ENCODE assay signal across 9 mouse cellular contexts in the genomic region with DNA sequence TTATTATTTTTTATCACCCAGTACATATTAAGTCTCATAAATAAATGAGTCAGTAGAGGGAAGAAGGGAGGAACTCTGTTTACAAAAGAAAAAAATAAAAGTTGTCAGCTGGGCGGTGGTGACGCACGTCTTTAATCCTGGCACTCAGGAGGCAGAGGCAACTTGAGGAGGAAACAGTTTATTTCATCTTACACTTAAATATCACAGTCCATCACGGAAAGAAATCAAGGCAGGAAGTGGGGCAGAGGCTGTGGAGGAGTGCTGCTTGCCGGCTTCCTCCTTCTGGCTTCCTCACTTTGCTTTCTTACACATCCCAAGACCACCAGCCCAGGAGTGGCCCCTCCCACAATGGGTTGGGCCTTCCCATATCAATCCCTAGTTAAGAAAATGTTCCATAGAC. TPM values are rescaled to one million over a fixed set of nuclear protein-coding genes. Genes with fewer than 3 reads are reported as not detected.
DNase-seq lines count a peak whose midpoint lies in the region; ATAC-seq and TF ChIP-seq lines count a peak whose summit lies in the region.
"Had no signal": no experiment of that assay in that cellular context is flagged by ENCODE, and none has a peak within 500 bp of the region (broad histone marks: within the 10 kb centered on the region; RNA-seq: fewer than 3 reads in every experiment).

No protein-coding gene starts in this region.

- H3K36me3 ChIP-seq in heart, embryonic 13.5 days, result no peaks in the 10 kb centered on the region
- H3K36me3 ChIP-seq in midbrain, embryonic 14.5 days (ENCODE audit: control insufficient read depth, insufficient read depth, low read length), result no peaks in the 10 kb centered on the region
- no peaks in the 10 kb centered on the region for H3K36me3 ChIP-seq in midbrain, postnatal 0 days (ENCODE audit: insufficient read depth, low read length)
- no peaks in the 10 kb centered on the region for H3K36me3 ChIP-seq in stomach, postnatal 0 days (ENCODE audit: control insufficient read depth, insufficient read depth, low read length)
- H3K36me3 ChIP-seq in embryonic facial prominence, embryonic 10.5 days (replicated peaks), result no peaks in the 10 kb centered on the region
- H3K36me3 ChIP-seq: midbrain, embryonic 12.5 days had no signal

- H3K4me2 ChIP-seq in heart, embryonic 13.5 days, result no peak overlapping the region
- H3K4me2 ChIP-seq in midbrain, embryonic 14.5 days (ENCODE audit: low read length), result no peak overlapping the region
- H3K4me2 ChIP-seq in midbrain, postnatal 0 days (ENCODE audit: low read depth, low read length, poor library complexity, severe bottlenecking), result no peak overlapping the region
- H3K4me2 ChIP-seq in stomach, postnatal 0 days (replicated peaks; ENCODE audit: low read depth), result no peak overlapping the region
- H3K4me2 ChIP-seq: midbrain, embryonic 12.5 days had no signal

- DNase-seq in heart, postnatal 14 days, result no peak
- no peak for DNase-seq in midbrain, embryonic 14.5 days
- DNase-seq in midbrain, postnatal 0 days (ENCODE audit: low spot score), result no peak
- peak; percentile 26 for DNase-seq in stomach, postnatal 0 days (ENCODE audit: low spot score)
- no peak for DNase-seq in embryonic facial prominence, embryonic 10.5 days (ENCODE audit: low spot score)
- DNase-seq: liver had no signal

- 46% methylated on average over 5 of the region's 5 CpGs for WGBS in heart, embryonic 13.5 days
- 67% methylated on average over 5 of the region's 5 CpGs for WGBS in midbrain, embryonic 14.5 days
- 65% methylated on average over 5 of the region's 5 CpGs for WGBS in midbrain, postnatal 0 days
- WGBS in stomach, postnatal 0 days, result 8% methylated on average over 5 of the region's 5 CpGs
- WGBS in embryonic facial prominence, embryonic 10.5 days, result 66% methylated on average over 5 of the region's 5 CpGs

- ATAC-seq in heart, embryonic 13.5 days (ENCODE audit: extremely low read depth, insufficient number of reproducible peaks, low FRiP score, low TSS enrichment), result no peak
- ATAC-seq in midbrain, embryonic 14.5 days (ENCODE audit: low FRiP score, low TSS enrichment), result no peak
- no peak for ATAC-seq in midbrain, postnatal 0 days (ENCODE audit: low FRiP score)
- ATAC-seq in inflammation-experienced regulatory T-cells, adult 6 months, result peak; percentile 23
- peak; percentile 84 for ATAC-seq in stomach, postnatal 0 days (ENCODE audit: low FRiP score, low TSS enrichment)

- no peaks in the 10 kb centered on the region for H3K9me3 ChIP-seq in heart, embryonic 13.5 days
- H3K9me3 ChIP-seq in midbrain, embryonic 14.5 days (ENCODE audit: control insufficient read depth, low read length), result no peaks in the 10 kb centered on the region
- H3K9me3 ChIP-seq in midbrain, postnatal 0 days (ENCODE audit: low read length), result no peaks in the 10 kb centered on the region
- H3K9me3 ChIP-seq in stomach, postnatal 0 days (ENCODE audit: control insufficient read depth, low read length), result no peaks in the 10 kb centered on the region
- no peaks in the 10 kb centered on the region for H3K9me3 ChIP-seq in embryonic facial prominence, embryonic 10.5 days
- H3K9me3 ChIP-seq: midbrain, embryonic 12.5 days had no signal

- intact Hi-C loops in heart, postnatal 14 days (cut with DNase I), result no loop called here

- TF ChIP-seq EP300 in stomach, postnatal 0 days (optimal IDR thresholded peaks at IDR 0.05), result no peak

- peaks cover 31% of the 10 kb centered on the region for H3K4me1 ChIP-seq in heart, embryonic 13.5 days
- H3K4me1 ChIP-seq in midbrain, embryonic 14.5 days (ENCODE audit: control insufficient read depth, insufficient read depth, low read length), result peaks cover 9% of the 10 kb centered on the region; the same call in 1 of the 2 replicates
- 0 out of 2 replicates have a peak, but pooled peaks cover 2% of the 10 kb centered on the region for H3K4me1 ChIP-seq in midbrain, postnatal 0 days (ENCODE audit: insufficient read depth, low read length)
- 0 out of 2 replicates have a peak, but pooled peaks cover 4% of the 10 kb centered on the region for H3K4me1 ChIP-seq in stomach, postnatal 0 days (replicated peaks; ENCODE audit: control insufficient read depth, insufficient read depth)
- peaks cover 18% of the 10 kb centered on the region for H3K4me1 ChIP-seq in embryonic facial prominence, embryonic 10.5 days

- no peaks in the 10 kb centered on the region for H3K27me3 ChIP-seq in heart, embryonic 13.5 days (replicated peaks)
- no peaks in the 10 kb centered on the region for H3K27me3 ChIP-seq in midbrain, embryonic 14.5 days (ENCODE audit: control insufficient read depth, insufficient read depth, low read length)
- H3K27me3 ChIP-seq in midbrain, postnatal 0 days (ENCODE audit: insufficient read depth, low read length), result no peaks in the 10 kb centered on the region
- H3K27me3 ChIP-seq in stomach, postnatal 0 days (ENCODE audit: control insufficient read depth, insufficient read depth, low read length), result no peaks in the 10 kb centered on the region
- no peaks in the 10 kb centered on the region for H3K27me3 ChIP-seq in embryonic facial prominence, embryonic 10.5 days (replicated peaks; ENCODE audit: low read depth, poor library complexity, severe bottlenecking)
- H3K27me3 ChIP-seq: midbrain, embryonic 12.5 days had no signal

- H3K27ac ChIP-seq in heart, embryonic 13.5 days (replicated peaks), result peak overlapping the region; percentile 51
- H3K27ac ChIP-seq in midbrain, embryonic 14.5 days (replicated peaks; ENCODE audit: low read depth, low read length), result peak overlapping the region; percentile 63
- no peak overlapping the region for H3K27ac ChIP-seq in midbrain, postnatal 0 days (ENCODE audit: low read depth, low read length)
- H3K27ac ChIP-seq in stomach, postnatal 0 days (replicated peaks), result no peak overlapping the region
- H3K27ac ChIP-seq in embryonic facial prominence, embryonic 10.5 days (replicated peaks), result no peak overlapping the region

- H3K4me3 ChIP-seq in heart, embryonic 13.5 days, result no peak overlapping the region
- no peak overlapping the region for H3K4me3 ChIP-seq in midbrain, embryonic 14.5 days (replicated peaks; ENCODE audit: low read depth, low read length)
- no peak overlapping the region for H3K4me3 ChIP-seq in midbrain, postnatal 0 days (ENCODE audit: low read depth, low read length)
- H3K4me3 ChIP-seq in stomach, postnatal 0 days (ENCODE audit: low read depth, low read length), result no peak overlapping the region
- H3K4me3 ChIP-seq in embryonic facial prominence, embryonic 10.5 days, result no peak overlapping the region
- H3K4me3 ChIP-seq: midbrain, embryonic 12.5 days had no signal

- no peak for TF ChIP-seq CTCF in midbrain, postnatal 0 days (IDR thresholded peaks at IDR 0.05)
- no peak for TF ChIP-seq CTCF in stomach, postnatal 0 days (IDR thresholded peaks at IDR 0.05; ENCODE audit: low read depth)

- no peak overlapping the region for H3K9ac ChIP-seq in heart, embryonic 13.5 days
- no peak overlapping the region for H3K9ac ChIP-seq in midbrain, embryonic 14.5 days (replicated peaks; ENCODE audit: low read length)
- H3K9ac ChIP-seq in midbrain, postnatal 0 days (replicated peaks; ENCODE audit: low read length, poor library complexity, severe bottlenecking), result no peak overlapping the region
- no peak overlapping the region for H3K9ac ChIP-seq in stomach, postnatal 0 days (ENCODE audit: low read length)
- H3K9ac ChIP-seq: midbrain, embryonic 12.5 days had no signal

RNA-seq across cellular contexts. Expression of a gene that starts 8.2 kb away (rescaled TPM):
- 0.12 and 0.34 TPM in 2 replicates for polyA plus RNA-seq in heart, embryonic 13.5 days (2015; fragmentation: Nextera tagmentation; extraction: Ambion mirVana)
- total RNA-seq in heart, postnatal 14 days (2021), result under 1 TPM in 1 of 2 experiments, not detected in 1; 0.62 TPM
- polyA plus RNA-seq in midbrain, embryonic 14.5 days (2014; fragmentation: Nextera tagmentation; extraction: Ambion mirVana), result 0.57 and 0.80 TPM in 2 replicates
- total RNA-seq in midbrain, postnatal 0 days (2014; rRNA removed), result 0.57 and 0.77 TPM in 2 replicates
- 0.41 and 0.80 TPM in 2 replicates for polyA plus RNA-seq in midbrain, postnatal 0 days (2015; fragmentation: Nextera tagmentation; extraction: Ambion mirVana)
- not detected for polyA plus RNA-seq in inflammation-experienced regulatory T-cells, adult 6 months (2017; shearing (Covaris generic))
- 0.05 TPM in 1 of 2 replicates, not detected in the other for polyA plus RNA-seq in stomach, postnatal 0 days (2015; fragmentation: Nextera tagmentation; extraction: Ambion mirVana)
- polyA plus RNA-seq in embryonic facial prominence, embryonic 10.5 days (2016; fragmentation: Nextera tagmentation; extraction: Ambion mirVana), result 0.10 and 0.19 TPM in 2 replicates

RNA-seq across cellular contexts. Expression of a gene that starts 24.0 kb away (rescaled TPM):
- polyA plus RNA-seq in heart, embryonic 13.5 days (2015; fragmentation: Nextera tagmentation; extraction: Ambion mirVana), result 43.3 and 44.4 TPM in 2 replicates
- 100 to 1,000 TPM in 1 of 2 experiments, 10 to 100 TPM in 1; 92.8 to 101 TPM for total RNA-seq in heart, postnatal 14 days (2021)
- polyA plus RNA-seq in midbrain, embryonic 14.5 days (2014; fragmentation: Nextera tagmentation; extraction: Ambion mirVana), result 61.9 and 81.1 TPM in 2 replicates
- 70.5 and 74.9 TPM in 2 replicates for total RNA-seq in midbrain, postnatal 0 days (2014; rRNA removed)
- 56.9 and 57.8 TPM in 2 replicates for polyA plus RNA-seq in midbrain, postnatal 0 days (2015; fragmentation: Nextera tagmentation; extraction: Ambion mirVana)
- 10 to 100 TPM; 75.7 to 78.9 (median 77.2) TPM for polyA plus RNA-seq in inflammation-experienced regulatory T-cells, adult 6 months (2017; shearing (Covaris generic))
- 45.0 and 45.5 TPM in 2 replicates for polyA plus RNA-seq in stomach, postnatal 0 days (2015; fragmentation: Nextera tagmentation; extraction: Ambion mirVana)
- polyA plus RNA-seq in embryonic facial prominence, embryonic 10.5 days (2016; fragmentation: Nextera tagmentation; extraction: Ambion mirVana), result 60.0 and 61.4 TPM in 2 replicates

RNA-seq across cellular contexts. Expression of a gene that starts 54.0 kb away (rescaled TPM):
- polyA plus RNA-seq in heart, embryonic 13.5 days (2015; fragmentation: Nextera tagmentation; extraction: Ambion mirVana), result 25.4 and 31.1 TPM in 2 replicates
- total RNA-seq in heart, postnatal 14 days (2021), result 10 to 100 TPM; 41.6 to 46.3 TPM
- polyA plus RNA-seq in midbrain, embryonic 14.5 days (2014; fragmentation: Nextera tagmentation; extraction: Ambion mirVana), result 48.6 and 77.5 TPM in 2 replicates
- 102 and 148 TPM in 2 replicates for total RNA-seq in midbrain, postnatal 0 days (2014; rRNA removed)
- polyA plus RNA-seq in midbrain, postnatal 0 days (2015; fragmentation: Nextera tagmentation; extraction: Ambion mirVana), result 57.6 and 58.7 TPM in 2 replicates
- 10 to 100 TPM; 68.9 to 72.9 (median 72.8) TPM for polyA plus RNA-seq in inflammation-experienced regulatory T-cells, adult 6 months (2017; shearing (Covaris generic))
- 20.0 and 25.0 TPM in 2 replicates for polyA plus RNA-seq in stomach, postnatal 0 days (2015; fragmentation: Nextera tagmentation; extraction: Ambion mirVana)
- polyA plus RNA-seq in embryonic facial prominence, embryonic 10.5 days (2016; fragmentation: Nextera tagmentation; extraction: Ambion mirVana), result 40.4 and 41.8 TPM in 2 replicates

Comparison
In these comparisons a context has a peak if more than half of its experiments do, and no peak if none do; other contexts are left out.
1. H3K27ac ChIP-seq: peak in heart, embryonic 13.5 days (single experiment) and midbrain, embryonic 14.5 days (single experiment); none in midbrain, postnatal 0 days (single experiment), stomach, postnatal 0 days (single experiment) and embryonic facial prominence, embryonic 10.5 days (single experiment).
2. ATAC-seq: peak in inflammation-experienced regulatory T-cells, adult 6 months (single experiment) and stomach, postnatal 0 days (single experiment); none in heart, embryonic 13.5 days (single experiment), midbrain, embryonic 14.5 days (single experiment) and midbrain, postnatal 0 days (single experiment).